Mouse (Mus musculus): ENCODE data around the gene Ano10.

GRCm38 (mm10) chr9:122152501-122152900 lies 141.7 kb downstream of the Ano10 start:
- TF ChIP-seq CTCF (IDR thresholded peaks at IDR 0.05; ENCODE audit: borderline replicate concordance, insufficient read depth, low read depth, low read length) (no peak), POLR2A (IDR thresholded peaks at IDR 0.05; ENCODE audit: borderline replicate concordance, insufficient read depth, low read length) (no peak)

Measured in cerebellum, adult 2 months (tissue).